Mouse (Mus musculus) bone marrow macrophage, adult 2 months (primary cell): ENCODE results near the gene Macf1. TPM values are rescaled to one million over a fixed set of nuclear protein-coding genes. Genes with fewer than 3 reads are reported as not detected.

Experiments
- H3K27ac ChIP-seq: 2 replicates; pipeline ENCODE4 v1.5.1; 2012; ENCODE audit warnings: low read depth, low read length; ENCODE audit not compliant: insufficient read depth
- H3K4me1 ChIP-seq: 2 replicates; pipeline ENCODE4 v1.6.1; 2012; ENCODE audit warnings: low read length; ENCODE audit not compliant: control insufficient read depth, insufficient read depth
- H3K4me3 ChIP-seq: 2 replicates; pipeline ENCODE4 v1.5.1; 2012; ENCODE audit warnings: mild to moderate bottlenecking, low read length, moderate library complexity; ENCODE audit not compliant: insufficient read depth
- CTCF ChIP-seq: IDR thresholded peaks from 2 replicates; pipeline ENCODE4 v1.5.1; 2012; ENCODE audit warnings: low read depth, mild to moderate bottlenecking, low read length, moderate library complexity
- POLR2A ChIP-seq: IDR thresholded peaks from 2 replicates; pipeline ENCODE4 v1.6.1; 2012; ENCODE audit warnings: mild to moderate bottlenecking, low read depth, low read length, borderline replicate concordance
- polyA plus RNA-seq: library from polyadenylated mRNA; stranded (reverse); fragments of >200 nt; gene quantifications from 2 replicates; pipeline ENCODE4 v1.2.4, GENCODE M21; 2012; ENCODE audit not compliant: missing spikeins, insufficient read depth, insufficient read length

Gene Macf1
- polyA plus RNA-seq, 1 experiment = 182 TPM

- Histone ChIP-seq H3K4me3 (no peak overlapping the region), H3K4me1 (no peaks in the 10 kb centered on the region), H3K27ac (no peak overlapping the region)
- TF ChIP-seq CTCF (no peak), POLR2A (no peak)
These were observed 83.1 kb downstream of the Macf1 start for GRCm38 (mm10) chr4:123601036-123601435.

GRCm38 (mm10) chr4:123598519-123599228 lies 85.5 kb downstream of the Macf1 start:
- Histone ChIP-seq H3K27ac (no peak overlapping the region), H3K4me3 (no peak overlapping the region), H3K4me1 (no peaks in the 10 kb centered on the region)
- no peak for TF ChIP-seq POLR2A
- TF ChIP-seq CTCF = no peak

- no peak for TF ChIP-seq CTCF
- TF ChIP-seq POLR2A = no peak
- Histone ChIP-seq H3K4me1 (peaks cover 4% of the 10 kb centered on the region; the same call in 1 of the 2 replicates), H3K4me3 (no peak overlapping the region), H3K27ac (no peak overlapping the region)
These were observed 89.8 kb downstream of the Macf1 start for GRCm38 (mm10) chr4:123594381-123594806.

- TF ChIP-seq POLR2A (no peak), CTCF (no peak)
- Histone ChIP-seq H3K4me1 (peaks cover 8% of the 10 kb centered on the region; the same call in 1 of the 2 replicates), H3K27ac (no peak overlapping the region), H3K4me3 (no peak overlapping the region)
These were observed 90.5 kb downstream of the Macf1 start for GRCm38 (mm10) chr4:123593664-123594063.

GRCm38 (mm10) chr4:123592046-123592445 lies 92.1 kb downstream of the Macf1 start:
- no peak overlapping the region for H3K27ac ChIP-seq
- no peak for TF ChIP-seq CTCF
- TF ChIP-seq POLR2A = no peak
- H3K4me1 ChIP-seq = peaks cover 10% of the 10 kb centered on the region; the same call in 1 of the 2 replicates
- H3K4me3 ChIP-seq = no peak overlapping the region

- TF ChIP-seq POLR2A (no peak), CTCF (no peak)
These were observed 93.0 kb downstream of the Macf1 start for GRCm38 (mm10) chr4:123591026-123591635.

GRCm38 (mm10) chr4:123589496-123589895 lies 94.7 kb downstream of the Macf1 start:
- Histone ChIP-seq H3K4me1 (peaks cover 10% of the 10 kb centered on the region; the same call in 1 of the 2 replicates), H3K27ac (no peak overlapping the region), H3K4me3 (no peak overlapping the region)
- no peak for TF ChIP-seq CTCF
- TF ChIP-seq POLR2A = no peak

More at GRCm38 (mm10) chr4:123591026-123591635, 93.0 kb downstream of the Macf1 start:
- H3K4me3 ChIP-seq = no peak overlapping the region
- H3K4me1 ChIP-seq = peaks cover 10% of the 10 kb centered on the region; the same call in 1 of the 2 replicates
- no peak overlapping the region for H3K27ac ChIP-seq

GRCm38 (mm10) chr4:123588353-123589301 lies 95.5 kb downstream of the Macf1 start:
- no peak overlapping the region for H3K27ac ChIP-seq
- H3K4me1 ChIP-seq = peaks cover 10% of the 10 kb centered on the region; the same call in 1 of the 2 replicates
- no peak overlapping the region for H3K4me3 ChIP-seq
- TF ChIP-seq POLR2A (no peak), CTCF (no peak)

GRCm38 (mm10) chr4:123587616-123588015 lies 96.5 kb downstream of the Macf1 start:
- Histone ChIP-seq H3K4me3 (no peak overlapping the region), H3K4me1 (peaks cover 10% of the 10 kb centered on the region; the same call in 1 of the 2 replicates), H3K27ac (no peak overlapping the region)
- no peak for TF ChIP-seq POLR2A
- TF ChIP-seq CTCF = no peak

GRCm38 (mm10) chr4:123584720-123585093 lies 99.5 kb downstream of the Macf1 start:
- TF ChIP-seq POLR2A = no peak
- TF ChIP-seq CTCF = no peak
- Histone ChIP-seq H3K4me1 (peaks cover 7% of the 10 kb centered on the region; the same call in 1 of the 2 replicates), H3K27ac (no peak overlapping the region), H3K4me3 (no peak overlapping the region)
